Mouse (Mus musculus) stomach, postnatal 0 days (tissue): ENCODE measurements around the gene Spp1. TPM values are rescaled to one million over a fixed set of nuclear protein-coding genes. Genes with fewer than 3 reads are reported as not detected.
A peak's percentile ranks its signal among the peaks of the same experiment; 100 is the strongest.

Source experiments
- ATAC-seq: fragments of 200-750 bp; cut with Nextera tagmentation; 2 replicates; pipeline ENCODE4 v1.8.0; 2017; ENCODE audit not compliant: low FRiP score, low TSS enrichment
- DNase-seq: peaks from one replicate; pipeline ENCODE4 v3.0.0-alpha.2; 2016; ENCODE audit warnings: low spot score
- H3K27ac ChIP-seq: fragments of 300-500 bp; sonication (generic); replicated peaks from 2 replicates; pipeline ENCODE4 v1.5.1; 2014; ENCODE audit warnings: mild to moderate bottlenecking, control low read depth
- H3K27me3 ChIP-seq: fragments of 300-500 bp; sonication (generic); 2 replicates; pipeline ENCODE4 v1.6.1; 2014; ENCODE audit warnings: low read length; ENCODE audit not compliant: control insufficient read depth, insufficient read depth
- H3K36me3 ChIP-seq: fragments of 300-500 bp; sonication (generic); 2 replicates; pipeline ENCODE4 v1.6.1; 2014; ENCODE audit warnings: low read length, mixed read lengths; ENCODE audit not compliant: control insufficient read depth, insufficient read depth
- H3K4me1 ChIP-seq: fragments of 300-500 bp; sonication (generic); replicated peaks from 2 replicates; pipeline ENCODE4 v1.6.1; 2014; ENCODE audit warnings: antibody characterized with exemption; ENCODE audit not compliant: control insufficient read depth, insufficient read depth
- H3K4me2 ChIP-seq: fragments of 300-500 bp; sonication (generic); replicated peaks from 2 replicates; pipeline ENCODE4 v1.6.1; 2014; ENCODE audit warnings: low read depth, mild to moderate bottlenecking, control low read depth, moderate library complexity
- H3K4me3 ChIP-seq: fragments of 300-500 bp; sonication (generic); 2 replicates; pipeline ENCODE4 v1.5.1; 2014; ENCODE audit warnings: low read depth, low read length, control low read depth
- H3K9ac ChIP-seq: fragments of 300-500 bp; sonication (generic); 2 replicates; pipeline ENCODE4 v1.6.1; 2014; ENCODE audit warnings: mild to moderate bottlenecking, low read length, control low read depth, mixed read lengths
- H3K9me3 ChIP-seq: fragments of 300-500 bp; sonication (generic); 2 replicates; pipeline ENCODE4 v1.6.1; 2016; ENCODE audit warnings: low read length; ENCODE audit not compliant: control insufficient read depth
- CTCF ChIP-seq: IDR thresholded peaks from 2 replicates; pipeline ENCODE4 v1.5.1; 2016; ENCODE audit warnings: antibody characterized with exemption, low read depth, mild to moderate bottlenecking, moderate library complexity
- EP300 ChIP-seq: optimal IDR thresholded peaks from 2 replicates; pipeline ENCODE3; 2016; ENCODE audit warnings: antibody characterized with exemption
- WGBS: fragments of 180-500 bp; shearing (Covaris S2); extraction: QIAGEN DNeasy Blood & Tissue Kit; methylation state at CpG from one replicate; pipeline ENCODE4 v1.1.7; 2014; 5-methylcytosine and 5-hydroxymethylcytosine counted together
- polyA plus RNA-seq: library from polyadenylated mRNA; unstranded; fragments of >200 nt; fragmentation: Nextera tagmentation; extraction: Ambion mirVana; gene quantifications from 2 replicates; pipeline ENCODE4 v1.2.1, GENCODE M21; 2015

Gene Spp1
- polyA plus RNA-seq, 1 experiment from 2014 or later = 233 TPM

GRCm38 (mm10) chr5:104453075-104453474 lies 18.2 kb downstream of the Spp1 start:
- Histone ChIP-seq H3K27ac (no peak overlapping the region), H3K27me3 (no peaks in the 10 kb centered on the region), H3K9ac (no peak overlapping the region), H3K9me3 (no peaks in the 10 kb centered on the region), H3K4me1 (no peaks in the 10 kb centered on the region), H3K36me3 (no peaks in the 10 kb centered on the region), H3K4me3 (no peak overlapping the region), H3K4me2 (no peak overlapping the region)
- no peak for TF ChIP-seq EP300
- TF ChIP-seq CTCF = no peak
- DNase-seq (no peak), ATAC-seq (no peak)
- 39% methylated on average over 1 of the region's 1 CpGs for WGBS

- H3K4me3 ChIP-seq = no peak overlapping the region
- no peak overlapping the region for H3K27ac ChIP-seq
- ATAC-seq (no peak), DNase-seq (no peak)
- no peaks in the 10 kb centered on the region for H3K9me3 ChIP-seq
- TF ChIP-seq CTCF (no peak), EP300 (no peak)
- WGBS = 83% methylated on average over 6 of the region's 6 CpGs
- H3K9ac ChIP-seq = no peak overlapping the region
- no peaks in the 10 kb centered on the region for H3K4me1 ChIP-seq
- H3K27me3 ChIP-seq = no peaks in the 10 kb centered on the region
- H3K36me3 ChIP-seq = no peaks in the 10 kb centered on the region
- H3K4me2 ChIP-seq = no peak overlapping the region
These were observed 19.6 kb downstream of the Spp1 start for GRCm38 (mm10) chr5:104454564-104454963.

GRCm38 (mm10) chr5:104458832-104459705 lies 24.2 kb downstream of the Spp1 start, which contains the start of gene Pkd2:
Gene Pkd2, plus strand, starts transcription at chr5:104459450.
- DNase-seq (peak; percentile 89), ATAC-seq (peak; percentile 86)

GRCm38 (mm10) chr5:104459706-104460455 lies 25.0 kb downstream of the Spp1 start:
- H3K4me2 ChIP-seq = peak overlapping the region; percentile 85
- H3K36me3 ChIP-seq = peaks cover 4% of the 10 kb centered on the region; the same call in 1 of the 2 replicates
- no peaks in the 10 kb centered on the region for H3K9me3 ChIP-seq
- no peak for TF ChIP-seq CTCF
- no peak for TF ChIP-seq EP300
- H3K27me3 ChIP-seq = no peaks in the 10 kb centered on the region
- ATAC-seq = peak; percentile 70
- peak overlapping the region; percentile 91 for H3K9ac ChIP-seq
- 1% methylated on average over 59 of the region's 82 CpGs for WGBS
- H3K4me3 ChIP-seq = peak overlapping the region; percentile 73
- H3K27ac ChIP-seq = peak overlapping the region; percentile 95
- peak; percentile 45 for DNase-seq
- no peaks in the 10 kb centered on the region for H3K4me1 ChIP-seq

More at GRCm38 (mm10) chr5:104458832-104459705, 24.2 kb downstream of the Spp1 start, which contains the start of gene Pkd2:
- H3K4me1 ChIP-seq = no peaks in the 10 kb centered on the region
- 10% methylated on average over 28 of the region's 46 CpGs for WGBS
- H3K9me3 ChIP-seq = no peaks in the 10 kb centered on the region
- no peaks in the 10 kb centered on the region for H3K27me3 ChIP-seq
- H3K27ac ChIP-seq = peak within 1 kb of the TSS; percentile 95
- H3K4me3 ChIP-seq = peak within 1 kb of the TSS; percentile 73
- TF ChIP-seq CTCF (0 out of 2 replicates have a peak, but pooled peaks have one; percentile 6), EP300 (no peak)
- H3K4me2 ChIP-seq = peak within 1 kb of the TSS; percentile 85
- H3K9ac ChIP-seq = peak within 1 kb of the TSS; percentile 91
- peaks cover 3% of the 10 kb centered on the region; the same call in 1 of the 2 replicates for H3K36me3 ChIP-seq

GRCm38 (mm10) chr5:104460456-104460838 lies 25.5 kb downstream of the Spp1 start:
- H3K9ac ChIP-seq = peak overlapping the region; percentile 91
- DNase-seq (no peak), ATAC-seq (no peak)
- TF ChIP-seq CTCF = no peak
- no peak for TF ChIP-seq EP300
- H3K4me1 ChIP-seq = no peaks in the 10 kb centered on the region
- no peaks in the 10 kb centered on the region for H3K27me3 ChIP-seq
- H3K36me3 ChIP-seq = peaks cover 4% of the 10 kb centered on the region; the same call in 1 of the 2 replicates
- WGBS = 21% methylated on average over 3 of the region's 3 CpGs
- H3K4me3 ChIP-seq = peak overlapping the region; percentile 73
- H3K4me2 ChIP-seq = peak overlapping the region; percentile 85
- no peaks in the 10 kb centered on the region for H3K9me3 ChIP-seq
- H3K27ac ChIP-seq = peak overlapping the region; percentile 95; the same call in 1 of the 2 replicates
